Mouse (Mus musculus) heart, adult 2 months (tissue): ENCODE data around the gene Smarca4.

Experiments
- CTCF ChIP-seq: fragments of 200-600 bp; IDR thresholded peaks from 2 replicates; pipeline ENCODE4 v1.8.1; 2022; ENCODE audit warnings: antibody characterized with exemption, mild to moderate bottlenecking, moderate library complexity
- POLR2A ChIP-seq: fragments of 200-500 bp; IDR thresholded peaks from 2 replicates; pipeline ENCODE4 v1.6.1; 2011; ENCODE audit warnings: mild to moderate bottlenecking, low read depth, low read length, control low read depth; ENCODE audit not compliant: insufficient read depth

GRCm38 (mm10) chr9:21751347-21751746 lies 135.4 kb downstream of the Smarca4 start:
- TF ChIP-seq CTCF (peak; percentile 72), POLR2A (no peak)
